Comparison of ENCODE assay signal across 9 mouse cellular contexts in the genomic region with DNA sequence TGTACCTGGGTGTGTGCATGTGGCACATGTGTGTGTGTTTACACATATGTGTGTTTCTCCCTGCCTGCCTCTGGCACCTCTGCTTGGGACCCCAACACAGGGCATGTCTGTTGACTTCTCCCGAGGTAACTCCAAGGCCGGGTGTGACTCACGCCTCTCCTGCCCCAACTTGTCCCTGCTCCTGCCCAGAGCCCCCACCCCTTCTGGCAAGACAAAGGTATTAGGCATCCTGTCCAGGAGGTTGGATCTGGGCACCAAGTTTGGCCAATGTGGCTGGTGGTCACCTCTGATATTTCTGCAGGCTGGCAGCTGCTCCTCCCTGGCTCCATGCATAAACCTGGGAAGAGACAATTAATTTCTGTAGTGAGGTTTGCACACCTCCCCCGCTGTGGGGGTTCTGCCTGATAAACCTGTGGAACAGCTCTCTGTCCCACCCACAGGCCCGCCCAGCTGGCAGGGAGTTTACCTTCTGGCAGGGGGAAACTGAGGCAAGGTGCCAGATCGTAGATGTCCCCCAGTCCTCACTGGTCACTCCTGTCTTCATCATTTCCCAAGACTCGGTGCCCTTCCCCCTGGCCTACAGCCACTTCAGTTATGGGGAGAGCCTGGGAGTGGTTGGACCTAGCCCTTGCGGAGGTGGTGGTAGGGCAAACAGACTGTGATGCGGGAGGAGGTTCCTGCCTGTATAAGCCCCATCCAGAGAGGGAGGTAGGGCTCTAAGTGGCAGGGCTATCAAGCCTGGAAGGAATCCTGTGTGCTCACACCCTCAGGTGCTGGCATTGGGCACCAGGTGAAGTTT. TPM values are rescaled to one million over a fixed set of nuclear protein-coding genes. Genes with fewer than 3 reads are reported as not detected.
DNase-seq lines count a peak whose midpoint lies in the region; ATAC-seq lines count a peak whose summit lies in the region.
"Had no signal": no experiment of that assay in that cellular context is flagged by ENCODE, and none has a peak within 500 bp of the region (broad histone marks: within the 10 kb centered on the region; RNA-seq: fewer than 3 reads in every experiment).

No protein-coding gene starts in this region.

- no peaks in the 10 kb centered on the region for H3K36me3 ChIP-seq in liver, embryonic 11.5 days (ENCODE audit: control insufficient read depth, insufficient read depth, low read length)
- peaks cover 15% of the 10 kb centered on the region for H3K36me3 ChIP-seq in liver, embryonic 13.5 days

- H3K9ac ChIP-seq in liver, embryonic 11.5 days (ENCODE audit: low read depth, low read length) = no peak overlapping the region
- peak overlapping the region; percentile 83 for H3K9ac ChIP-seq in liver, embryonic 13.5 days
- H3K9ac ChIP-seq: hindbrain, embryonic 12.5 days had no signal

- H3K4me2 ChIP-seq in liver, embryonic 11.5 days = peak overlapping the region; percentile 85
- peak overlapping the region; percentile 97 for H3K4me2 ChIP-seq in liver, embryonic 13.5 days

- H3K27me3 ChIP-seq in liver, embryonic 11.5 days (replicated peaks; ENCODE audit: control insufficient read depth, insufficient read depth, low read length) = no peaks in the 10 kb centered on the region
- no peaks in the 10 kb centered on the region for H3K27me3 ChIP-seq in liver, embryonic 13.5 days
- H3K27me3 ChIP-seq: hindbrain, embryonic 12.5 days had no signal

- WGBS in liver, embryonic 11.5 days = 72% methylated on average over 9 of the region's 9 CpGs
- WGBS in liver, embryonic 13.5 days (ENCODE audit: insufficient replicate concordance) = 56% methylated on average over 9 of the region's 9 CpGs

- H3K4me1 ChIP-seq in liver, embryonic 11.5 days (replicated peaks; ENCODE audit: control insufficient read depth, insufficient read depth, low read length) = peaks cover 35% of the 10 kb centered on the region
- peaks cover 54% of the 10 kb centered on the region for H3K4me1 ChIP-seq in liver, embryonic 13.5 days (replicated peaks)

- no peak overlapping the region; the same call in 1 of the 2 replicates for H3K27ac ChIP-seq in liver, embryonic 11.5 days (ENCODE audit: low read depth, low read length)
- no peak overlapping the region for H3K27ac ChIP-seq in liver, embryonic 13.5 days
- H3K27ac ChIP-seq: hindbrain, embryonic 12.5 days had no signal

- DNase-seq in adrenal gland, adult (ENCODE audit: inconsistent age in 2 of 2, low spot score in 1 of 2) = peak; percentile 75 to 80
- no peak for DNase-seq in adrenal gland, adult 18-20 months (ENCODE audit: low spot score in 2 of 2)
- no peak for DNase-seq in liver, embryonic 11.5 days (ENCODE audit: low spot score)
- no peak for DNase-seq in liver
- DNase-seq in liver, embryonic 13.5 days = no peak
- peak; percentile 85 for DNase-seq in urinary bladder, postnatal 14 days (ENCODE audit: low spot score)
- no peak for DNase-seq in B cell, adult 2 months
- DNase-seq in heart, postnatal 10 days = no peak

- intact Hi-C loops in heart, postnatal 10 days (cut with DNase I) = loop anchor here (2.0 kb wide), 1 partner anchor 23 kb away; no protein-coding TSS in a partner anchor

- 0 out of 2 replicates have a peak overlapping the region, but pooled peaks have one; percentile 78 for H3K4me3 ChIP-seq in liver, embryonic 11.5 days (ENCODE audit: low read depth, low read length)
- 0 out of 2 replicates have a peak overlapping the region, but pooled peaks have one; percentile 2 for H3K4me3 ChIP-seq in liver, embryonic 13.5 days (replicated peaks)
- H3K4me3 ChIP-seq: hindbrain, embryonic 12.5 days had no signal

- no peaks in the 10 kb centered on the region for H3K9me3 ChIP-seq in liver, embryonic 11.5 days (ENCODE audit: control insufficient read depth, low read length)
- no peaks in the 10 kb centered on the region for H3K9me3 ChIP-seq in liver, embryonic 13.5 days (replicated peaks)
- H3K9me3 ChIP-seq: hindbrain, embryonic 12.5 days had no signal

- no peak for ATAC-seq in liver, embryonic 11.5 days (replicated peaks; ENCODE audit: low FRiP score)
- ATAC-seq in liver, embryonic 13.5 days (ENCODE audit: low read depth) = no peak

RNA-seq across cellular contexts. Expression of gene Cdc42bpg, which starts 1.7 kb away (rescaled TPM):
- total RNA-seq in adrenal gland, adult 18-20 months (2021) = 10 to 100 TPM; 15.1 to 19.3 TPM
- 0.26 and 1.2 TPM in 2 replicates for polyA plus RNA-seq in liver, embryonic 11.5 days (2014; fragmentation: Nextera tagmentation; extraction: Ambion mirVana)
- 0.14 and 0.16 TPM in 2 replicates for polyA plus RNA-seq in liver, embryonic 13.5 days (2015; fragmentation: Nextera tagmentation; extraction: Ambion mirVana)
- 1 to 10 TPM; 9.6 to 9.9 TPM for total RNA-seq in heart, postnatal 10 days (2021)

RNA-seq across cellular contexts. Expression of gene Men1, which starts 26.8 kb away (rescaled TPM):
- total RNA-seq in adrenal gland, adult 18-20 months (2021) = 10 to 100 TPM; 48.2 to 54.2 TPM
- polyA plus RNA-seq in liver, embryonic 11.5 days (2014; fragmentation: Nextera tagmentation; extraction: Ambion mirVana) = 53.8 and 59.7 TPM in 2 replicates
- polyA plus RNA-seq in liver, embryonic 13.5 days (2015; fragmentation: Nextera tagmentation; extraction: Ambion mirVana) = 26.3 and 29.9 TPM in 2 replicates
- 10 to 100 TPM; 18.6 to 21.8 TPM for total RNA-seq in heart, postnatal 10 days (2021)

RNA-seq across cellular contexts. Expression of gene Ehd1, which starts 31.4 kb away (rescaled TPM):
- total RNA-seq in adrenal gland, adult 18-20 months (2021) = 100 to 1,000 TPM; 112 to 157 TPM
- 96.5 and 105 TPM in 2 replicates for polyA plus RNA-seq in liver, embryonic 11.5 days (2014; fragmentation: Nextera tagmentation; extraction: Ambion mirVana)
- 68.8 and 72.6 TPM in 2 replicates for polyA plus RNA-seq in liver, embryonic 13.5 days (2015; fragmentation: Nextera tagmentation; extraction: Ambion mirVana)
- total RNA-seq in heart, postnatal 10 days (2021) = 100 to 1,000 TPM; 129 to 181 TPM

RNA-seq across cellular contexts. Expression of gene Map4k2, which starts 33.0 kb away (rescaled TPM):
- total RNA-seq in adrenal gland, adult 18-20 months (2021) = 10 to 100 TPM; 31.1 to 40.1 TPM
- polyA plus RNA-seq in liver, embryonic 11.5 days (2014; fragmentation: Nextera tagmentation; extraction: Ambion mirVana) = 12.9 and 14.2 TPM in 2 replicates
- polyA plus RNA-seq in liver, embryonic 13.5 days (2015; fragmentation: Nextera tagmentation; extraction: Ambion mirVana) = 4.5 and 5.8 TPM in 2 replicates
- 10 to 100 TPM; 52.3 to 52.4 TPM for total RNA-seq in heart, postnatal 10 days (2021)

RNA-seq across cellular contexts. Expression of gene Sf1, which starts 55.6 kb away (rescaled TPM):
- total RNA-seq in adrenal gland, adult 18-20 months (2021) = 100 to 1,000 TPM; 233 to 277 TPM
- polyA plus RNA-seq in liver, embryonic 11.5 days (2014; fragmentation: Nextera tagmentation; extraction: Ambion mirVana) = 194 and 203 TPM in 2 replicates
- polyA plus RNA-seq in liver, embryonic 13.5 days (2015; fragmentation: Nextera tagmentation; extraction: Ambion mirVana) = 68.4 and 92.3 TPM in 2 replicates
- total RNA-seq in heart, postnatal 10 days (2021) = 100 to 1,000 TPM; 118 to 143 TPM

Comparison
In these comparisons a context has a peak if more than half of its experiments do, and no peak if none do; other contexts are left out.
1. DNase-seq: peak in adrenal gland, adult (2 of 2) and urinary bladder, postnatal 14 days (single experiment); none in adrenal gland, adult 18-20 months (0 of 2), liver, embryonic 11.5 days (single experiment), liver (single experiment), liver, embryonic 13.5 days (single experiment), B cell, adult 2 months (0 of 2) and heart, postnatal 10 days (0 of 2).